Mouse (Mus musculus) kidney, adult 2 months (tissue): ENCODE results near the gene Gon7. TPM values are rescaled to one million over a fixed set of nuclear protein-coding genes. Genes with fewer than 3 reads are reported as not detected.

Experiments used
- DNase-seq: peaks from one replicate; pipeline ENCODE4 v3.0.0; 2021
- H3K27ac ChIP-seq: fragments of 200-500 bp; 2 replicates; pipeline ENCODE4 v1.5.1; 2012; ENCODE audit warnings: low read depth, low read length, control low read depth, inconsistent platforms; ENCODE audit not compliant: insufficient read depth
- H3K27me3 ChIP-seq: fragments of 200-500 bp; replicated peaks from 2 replicates; pipeline ENCODE4 v1.6.1; 2012; ENCODE audit warnings: mild to moderate bottlenecking, moderate library complexity, low read length, inconsistent platforms; ENCODE audit not compliant: control insufficient read depth, insufficient read depth
- H3K36me3 ChIP-seq: fragments of 200-500 bp; 2 replicates; pipeline ENCODE4 v1.6.1; 2012; ENCODE audit warnings: mild to moderate bottlenecking, moderate library complexity, low read length, inconsistent platforms; ENCODE audit not compliant: control insufficient read depth, insufficient read depth
- H3K4me1 ChIP-seq: fragments of 200-500 bp; 2 replicates; pipeline ENCODE4 v1.6.1; 2011; ENCODE audit warnings: low read length; ENCODE audit not compliant: control insufficient read depth, insufficient read depth
- H3K4me3 ChIP-seq: fragments of 200-500 bp; 2 replicates; pipeline ENCODE4 v1.5.1; 2011; ENCODE audit warnings: mild to moderate bottlenecking, low read depth, low read length, control low read depth; ENCODE audit not compliant: insufficient read depth
- CTCF ChIP-seq: fragments of 200-500 bp; conservative IDR thresholded peaks from 2 replicates; pipeline ENCODE4 v1.5.1; 2011; ENCODE audit warnings: low read depth, mild to moderate bottlenecking, control low read depth, low read length, moderate library complexity, mixed read lengths; ENCODE audit not compliant: insufficient read depth, insufficient read length
- POLR2A ChIP-seq: fragments of 200-500 bp; IDR thresholded peaks from one replicate; pipeline ENCODE4 v1.6.1; 2011; ENCODE audit warnings: low read depth, low read length, control low read depth
- WGBS: fragments of 180-500 bp; shearing (Covaris S2); methylation state at CpG from one replicate; pipeline ENCODE4 v1.1.7; 2018; 5-methylcytosine and 5-hydroxymethylcytosine counted together
- polyA plus RNA-seq: library from polyadenylated mRNA; depleted of rRNA; stranded (reverse); fragments of >200 nt; gene quantifications from 2 replicates; pipeline ENCODE4 v1.2.3, GENCODE M21; 2012

The Gon7 gene
- polyA plus RNA-seq, 1 experiment: 10.4 TPM

GRCm38 (mm10) chr12:102743036-102743588 lies 14.5 kb downstream of the Gon7 start:
- peak overlapping the region; percentile 90 for H3K27ac ChIP-seq
- no peaks in the 10 kb centered on the region for H3K27me3 ChIP-seq
- WGBS: 0% methylated on average over 33 of the region's 33 CpGs
- H3K4me1 ChIP-seq: peaks cover 8% of the 10 kb centered on the region
- H3K36me3 ChIP-seq: no peaks in the 10 kb centered on the region
- no peak for TF ChIP-seq CTCF
- no peak for TF ChIP-seq POLR2A
- DNase-seq: no peak
- peak overlapping the region; percentile 98 for H3K4me3 ChIP-seq

- H3K4me3 ChIP-seq: no peak overlapping the region
- WGBS: 83% methylated on average over 7 of the region's 7 CpGs
- H3K4me1 ChIP-seq: peaks cover 8% of the 10 kb centered on the region
- H3K27ac ChIP-seq: no peak overlapping the region
- DNase-seq: no peak
- no peaks in the 10 kb centered on the region for H3K27me3 ChIP-seq
- H3K36me3 ChIP-seq: no peaks in the 10 kb centered on the region
- TF ChIP-seq CTCF: no peak
- no peak for TF ChIP-seq POLR2A
Observed at GRCm38 (mm10) chr12:102742056-102742455, 15.5 kb downstream of the Gon7 start.

- H3K27me3 ChIP-seq: no peaks in the 10 kb centered on the region
- no peak overlapping the region for H3K27ac ChIP-seq
- DNase-seq: no peak
- peaks cover 8% of the 10 kb centered on the region for H3K4me1 ChIP-seq
- no peak overlapping the region for H3K4me3 ChIP-seq
- H3K36me3 ChIP-seq: no peaks in the 10 kb centered on the region
- WGBS: 66% methylated on average over 3 of the region's 3 CpGs
- TF ChIP-seq POLR2A (no peak), CTCF (peak; percentile 32; the same call in 1 of the 2 replicates)
Observed at GRCm38 (mm10) chr12:102740285-102740684, 17.3 kb downstream of the Gon7 start.

GRCm38 (mm10) chr12:102739096-102739495 lies 18.5 kb downstream of the Gon7 start:
- H3K27me3 ChIP-seq: no peaks in the 10 kb centered on the region
- peaks cover 3% of the 10 kb centered on the region; the same call in 1 of the 2 replicates for H3K4me1 ChIP-seq
- no peak overlapping the region for H3K27ac ChIP-seq
- TF ChIP-seq CTCF (no peak), POLR2A (no peak)
- H3K4me3 ChIP-seq: no peak overlapping the region
- no peaks in the 10 kb centered on the region for H3K36me3 ChIP-seq
- 74% methylated on average over 5 of the region's 5 CpGs for WGBS
- no peak for DNase-seq

- peaks cover 10% of the 10 kb centered on the region for H3K4me1 ChIP-seq
- 21% methylated on average over 4 of the region's 5 CpGs for WGBS
- no peaks in the 10 kb centered on the region for H3K27me3 ChIP-seq
- H3K36me3 ChIP-seq: no peaks in the 10 kb centered on the region
- peak; percentile 78 for TF ChIP-seq CTCF
- no peak for TF ChIP-seq POLR2A
- DNase-seq: peak; percentile 64
- H3K27ac ChIP-seq: no peak overlapping the region
- H3K4me3 ChIP-seq: no peak overlapping the region
Observed at GRCm38 (mm10) chr12:102733381-102733780, 24.2 kb downstream of the Gon7 start.

- WGBS: 24% methylated on average over 16 of the region's 16 CpGs
- H3K36me3 ChIP-seq: no peaks in the 10 kb centered on the region
- TF ChIP-seq POLR2A (no peak), CTCF (no peak)
- peaks cover 10% of the 10 kb centered on the region for H3K4me1 ChIP-seq
- H3K27me3 ChIP-seq: no peaks in the 10 kb centered on the region
- peak; percentile 48 for DNase-seq
- peak overlapping the region; percentile 44; the same call in 1 of the 2 replicates for H3K27ac ChIP-seq
- 0 out of 2 replicates have a peak overlapping the region, but pooled peaks have one; percentile 11 for H3K4me3 ChIP-seq
Observed at GRCm38 (mm10) chr12:102730798-102731619, 26.6 kb downstream of the Gon7 start.
